Mouse (Mus musculus): ENCODE measurements around the gene Rec8.

Rec8 gene

DNA sequence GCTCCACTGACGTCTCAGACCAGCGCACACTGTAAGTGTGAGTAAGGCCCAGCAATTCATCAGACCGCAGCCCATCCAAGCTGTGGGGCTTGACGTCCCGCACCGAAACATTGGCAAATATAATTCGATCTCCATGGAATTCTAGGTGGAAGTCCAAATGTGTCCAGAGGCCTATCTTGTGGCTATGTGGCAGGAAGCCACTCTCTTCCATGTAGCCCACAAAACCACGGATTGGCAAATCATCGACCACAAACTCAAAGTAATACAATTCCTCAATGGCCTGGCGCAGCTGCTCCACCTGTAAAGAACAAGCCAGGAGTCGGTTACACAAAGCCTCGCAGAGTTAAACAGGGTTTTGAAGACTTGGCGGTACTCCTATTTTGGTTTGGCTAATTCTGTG is 23.5 kb downstream of the Rec8 start:
- DNase-seq (ENCODE audit: low spot score in 2 of 2) = no peak

DNA sequence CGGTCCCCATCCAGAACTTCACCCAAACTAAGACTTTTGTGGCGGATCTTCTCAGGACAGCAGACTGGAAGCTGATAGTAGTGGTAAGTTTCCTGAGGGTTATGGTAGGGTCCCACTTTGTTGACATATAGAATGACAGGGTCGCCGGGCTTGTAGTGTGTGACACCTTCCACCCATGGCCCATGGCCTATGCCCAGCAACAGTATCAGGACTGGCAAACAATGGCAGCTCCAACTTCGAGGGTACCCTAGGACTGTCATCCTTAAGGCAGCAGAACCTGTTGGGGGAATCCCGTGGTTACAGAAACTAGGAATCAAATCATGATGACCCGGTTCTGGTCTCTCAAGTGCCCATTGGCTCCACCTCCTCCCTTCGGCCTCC is 24.8 kb downstream of the Rec8 start:
- no peak for DNase-seq (ENCODE audit: low spot score in 2 of 2)

DNA sequence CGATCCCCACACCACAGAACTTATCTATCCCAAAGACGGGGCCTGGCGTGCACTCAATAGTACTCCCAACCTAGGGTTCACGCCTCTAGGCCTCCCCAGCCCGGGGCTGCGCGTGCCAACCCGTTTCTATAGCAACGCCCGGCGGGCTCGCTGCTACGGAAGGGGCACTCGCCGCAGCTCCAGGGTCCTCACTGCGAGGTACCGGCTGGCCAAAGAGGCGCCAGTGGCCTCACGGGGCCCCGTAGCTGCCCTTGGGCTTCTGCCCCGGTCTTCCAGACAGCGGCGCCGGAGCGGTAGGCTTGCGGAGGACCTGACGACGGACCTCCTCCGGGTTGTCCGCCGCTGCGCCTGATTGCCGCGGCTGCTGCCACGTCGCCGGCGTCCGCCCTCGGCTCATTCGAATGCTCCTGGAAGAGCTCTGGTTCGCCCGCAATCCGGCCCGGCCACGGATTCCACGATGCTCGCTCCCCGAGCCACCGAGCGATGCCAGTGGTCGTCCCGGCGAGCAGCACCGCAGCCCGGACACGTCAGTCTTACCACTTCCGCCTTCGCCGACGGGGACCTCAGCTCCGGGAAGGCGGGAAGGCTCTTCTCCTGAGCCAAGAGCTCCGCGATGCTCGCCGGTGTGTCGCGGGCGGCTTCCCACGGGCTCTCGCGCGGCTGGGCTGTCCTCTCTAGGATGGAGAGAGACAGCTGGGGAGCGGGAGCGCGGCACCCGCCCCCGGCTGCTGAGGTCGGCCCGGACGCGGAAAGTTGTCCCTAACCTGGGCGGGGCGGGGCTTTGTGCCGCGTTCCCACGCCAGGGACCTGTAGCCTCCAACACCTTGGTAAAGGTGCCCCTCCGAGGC is 25.4 kb downstream of the Rec8 start, which contains the start of gene Tm9sf1:
Gene Tm9sf1 (minus strand): TSS at position 747 of the 848 bp plus-strand sequence.
- DNase-seq (ENCODE audit: low spot score in 2 of 2) = peak; percentile 53 to 72

GRCm38 (mm10) chr14:55644261-55644888 is 26.5 kb downstream of the Rec8 start:
- no peak for DNase-seq (ENCODE audit: low spot score in 2 of 2)

- no peak for DNase-seq (ENCODE audit: low spot score in 2 of 2)
Measured at GRCm38 (mm10) chr14:55649884-55650283, 32.0 kb downstream of the Rec8 start, which contains the start of gene Tssk4. Gene Tssk4 (plus strand): TSS chr14:55650184.

DNA sequence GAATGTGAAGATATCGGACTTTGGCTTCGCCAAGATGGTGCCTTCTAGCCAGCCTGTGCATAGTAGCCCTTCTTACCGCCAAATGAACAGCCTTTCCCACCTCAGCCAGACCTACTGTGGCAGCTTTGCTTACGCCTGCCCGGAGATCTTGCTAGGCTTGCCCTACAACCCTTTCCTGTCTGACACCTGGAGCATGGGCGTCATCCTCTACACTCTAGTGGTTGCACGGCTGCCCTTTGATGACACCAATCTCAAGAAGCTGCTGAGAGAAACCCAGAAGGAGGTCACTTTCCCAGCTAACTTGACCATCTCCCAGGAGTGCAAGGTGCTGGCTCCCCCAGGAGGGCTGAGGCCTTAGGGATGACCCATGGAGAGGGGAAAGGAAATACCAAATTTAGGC is 33.7 kb downstream of the Rec8 start:
- DNase-seq (ENCODE audit: low spot score in 2 of 2) = no peak

GRCm38 (mm10) chr14:55656935-55657334 is 39.1 kb downstream of the Rec8 start:
- DNase-seq (ENCODE audit: low spot score in 2 of 2) = no peak

DNA sequence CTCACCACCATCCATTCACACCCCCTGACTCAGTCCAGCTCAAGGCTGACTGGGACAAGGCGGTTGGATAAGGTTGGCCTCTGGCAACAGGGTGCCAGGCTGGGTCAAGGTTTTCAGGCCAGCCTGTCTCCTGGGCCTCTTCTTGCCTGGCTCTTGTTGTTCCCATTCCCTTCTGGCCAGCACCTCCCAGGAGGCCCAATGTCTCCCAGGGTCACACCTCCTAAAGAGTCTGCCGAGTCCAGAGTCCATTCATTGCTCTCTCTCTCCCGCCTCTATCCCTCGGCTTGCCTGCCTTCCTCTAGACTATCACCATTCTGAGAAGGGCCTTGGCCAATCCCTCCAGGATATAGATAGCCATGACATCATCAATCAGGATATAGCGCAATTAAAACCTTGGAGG is 40.2 kb downstream of the Rec8 start:
- DNase-seq (ENCODE audit: low spot score in 2 of 2) = no peak

GRCm38 (mm10) chr14:55659960-55660573 is 42.2 kb downstream of the Rec8 start, which contains the start of gene Mdp1:
Gene Mdp1 (minus strand): TSS chr14:55660508.
- DNase-seq (ENCODE audit: low spot score in 2 of 2) = peak; percentile 52 to 73

- DNase-seq (ENCODE audit: low spot score in 2 of 2) = no peak
Measured at GRCm38 (mm10) chr14:55660636-55661035, 42.8 kb downstream of the Rec8 start.

DNA sequence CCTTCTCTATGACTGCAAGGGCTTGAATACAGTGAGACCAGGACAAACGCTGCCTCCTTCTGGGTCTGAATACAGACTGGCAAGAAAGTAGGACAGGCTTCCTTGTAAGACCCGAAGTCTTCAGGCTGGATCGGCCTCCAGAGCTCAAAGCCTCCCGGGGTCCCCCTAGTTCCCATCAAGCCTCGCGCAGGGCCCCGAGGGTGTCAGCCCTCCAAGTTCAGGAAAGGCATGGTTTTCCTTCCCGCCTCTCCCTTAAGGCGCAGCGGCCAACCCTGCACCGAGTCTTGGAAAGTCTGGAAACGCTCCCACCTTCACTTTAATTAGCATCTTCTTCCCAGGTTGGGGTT is 53.6 kb downstream of the Rec8 start:
- no peak for DNase-seq (ENCODE audit: low spot score in 2 of 2)

- DNase-seq (ENCODE audit: low spot score in 2 of 2) = peak; percentile 51 to 84
Measured at GRCm38 (mm10) chr14:55671833-55672740, 54.2 kb downstream of the Rec8 start, which contains the start of the genes Gmpr2 and Nedd8. Gene Gmpr2 (plus strand): TSS chr14:55671941. Gene Nedd8 (minus strand): TSS chr14:55672124.

- DNase-seq (ENCODE audit: low spot score in 2 of 2) = no peak
Measured at GRCm38 (mm10) chr14:55672741-55673060, 54.9 kb downstream of the Rec8 start.

Measured in cerebellum, postnatal 4 days (tissue).